Mouse (Mus musculus): ENCODE data around the gene Vegfa.
"Not testable (repeated sequence)": the region's sequence is repeated elsewhere in the genome, so short reads cannot be mapped to it uniquely, and the experiment has no call there.

The Vegfa gene

DNA sequence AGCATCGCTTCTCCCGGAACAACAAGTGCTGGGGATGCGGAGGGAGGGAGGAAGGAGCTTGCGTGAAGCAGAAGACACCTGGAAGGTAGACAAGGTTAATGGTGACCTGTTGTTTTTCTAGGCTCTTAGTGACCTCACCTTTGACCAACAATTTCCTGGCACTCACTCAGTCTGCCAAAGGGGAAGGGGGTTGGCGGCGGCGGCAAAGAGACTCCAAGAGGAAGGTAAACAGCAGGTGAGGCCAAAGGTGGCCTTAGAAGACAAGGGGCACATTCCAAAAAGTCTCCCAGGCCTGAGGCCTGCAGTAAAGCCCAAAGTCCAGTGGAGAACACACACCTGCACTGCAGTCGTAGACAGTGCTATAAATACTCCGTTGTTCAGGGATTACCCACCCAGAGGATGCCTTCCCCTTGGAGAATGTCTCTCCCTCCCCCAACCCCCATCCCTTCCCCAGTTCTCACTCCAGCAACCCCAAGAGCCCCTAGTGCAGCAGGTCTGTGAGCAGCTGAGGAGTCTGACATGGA is 35.2 kb downstream of the Vegfa start:
- DNase-seq (ENCODE audit: low spot score), result no peak

DNA sequence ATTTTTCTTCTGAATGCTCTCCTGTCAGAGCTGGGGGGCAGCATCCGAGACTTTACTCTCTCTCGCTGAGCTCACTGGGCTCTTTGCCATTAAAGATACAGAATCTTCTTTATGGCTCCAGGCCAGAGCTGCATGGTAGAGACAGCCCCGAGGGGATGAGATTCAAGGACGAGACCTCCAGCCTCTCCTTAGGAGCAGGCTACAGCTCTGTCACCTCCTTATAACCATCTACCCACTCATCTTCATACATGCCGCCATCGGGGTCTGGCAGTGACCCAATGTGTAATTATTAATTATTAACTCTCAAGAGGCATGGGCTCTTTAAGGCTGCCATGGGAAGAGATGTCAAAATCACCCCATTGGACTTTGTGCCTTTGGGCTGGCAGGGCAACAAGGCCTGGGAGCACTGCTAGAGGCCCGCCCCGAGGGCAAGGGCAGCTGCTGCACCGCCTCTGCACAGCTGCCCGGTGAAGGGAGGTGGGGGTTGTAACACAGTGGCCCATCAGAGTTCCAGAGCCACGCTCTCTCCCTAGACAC is 37.8 kb downstream of the Vegfa start:
- DNase-seq (ENCODE audit: low spot score), result no peak

DNA sequence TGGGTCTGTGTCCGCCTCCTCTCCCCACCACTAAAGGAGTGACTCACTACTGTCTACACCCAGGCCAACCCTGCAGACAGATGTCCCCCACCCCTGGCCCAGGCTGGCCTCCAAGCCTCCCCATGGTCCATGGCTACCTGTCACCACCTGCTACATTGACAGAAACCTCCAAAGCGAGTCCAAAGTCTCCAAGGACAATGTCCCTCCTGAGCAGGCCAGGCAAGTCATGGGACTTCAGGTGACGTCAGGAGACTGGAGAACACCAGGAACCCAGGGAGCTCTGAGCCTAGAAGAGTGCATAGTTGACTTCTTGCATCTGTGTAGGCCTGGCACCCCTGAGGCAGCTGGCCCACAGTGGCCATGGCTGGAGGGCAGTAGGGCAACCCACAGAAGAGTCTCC is 45.3 kb downstream of the Vegfa start:
- no peak for DNase-seq (ENCODE audit: low spot score)

DNA sequence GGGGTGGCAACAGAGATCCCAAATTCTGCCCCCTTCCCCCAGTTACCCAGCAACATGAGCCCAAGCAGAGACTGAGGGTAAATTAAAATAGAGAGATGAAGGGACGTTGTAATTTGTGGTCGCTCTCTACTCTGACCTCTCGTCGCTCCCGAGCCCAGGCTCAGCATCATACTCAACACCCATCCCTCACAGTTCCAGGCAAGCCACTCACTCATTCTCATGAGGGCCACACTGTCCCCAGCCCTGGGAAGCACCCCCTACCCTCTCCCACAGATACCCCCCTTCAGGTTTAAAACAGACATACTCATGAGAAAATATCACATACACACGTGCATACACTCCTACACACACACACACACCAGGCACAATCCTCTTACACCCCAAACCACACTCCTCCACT is 45.8 kb downstream of the Vegfa start:
- no peak for DNase-seq (ENCODE audit: low spot score)

DNA sequence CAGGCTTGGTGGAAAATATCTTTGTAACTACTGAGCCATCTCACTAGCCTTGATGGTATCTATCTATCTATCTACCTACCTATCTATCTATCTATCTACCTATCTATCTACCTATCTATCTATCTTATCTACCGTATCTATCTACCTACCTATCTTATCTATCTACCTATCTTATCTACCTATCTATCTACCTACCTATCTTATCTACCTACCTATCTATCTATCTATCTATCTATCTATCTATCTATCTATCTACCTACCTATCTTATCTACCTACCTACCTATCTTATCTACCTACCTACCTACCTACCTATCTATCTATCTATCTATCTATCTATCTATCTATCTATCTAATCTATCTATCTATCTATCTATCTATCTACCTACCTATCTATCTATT is 49.0 kb downstream of the Vegfa start:
- not testable (repeated sequence) for DNase-seq (ENCODE audit: low spot score)

DNA sequence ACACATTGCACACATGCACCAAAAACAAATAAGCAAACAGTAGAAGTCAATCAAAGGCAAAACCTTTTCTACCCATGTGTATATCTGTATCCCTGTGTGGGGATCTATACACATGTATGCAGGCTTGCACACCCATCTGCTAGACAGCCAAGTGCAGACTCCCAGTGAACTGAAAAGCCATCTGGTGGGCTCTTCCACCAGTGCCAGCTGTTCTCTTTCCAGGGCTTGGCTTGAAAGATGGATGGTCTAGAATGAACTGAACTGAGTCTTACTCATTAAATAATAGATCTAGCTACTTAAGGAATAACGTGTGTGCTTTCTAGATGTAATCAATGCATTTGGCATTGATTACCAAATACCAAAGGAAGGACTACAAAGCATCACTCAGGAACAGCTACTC is 50.3 kb downstream of the Vegfa start:
- no peak for DNase-seq (ENCODE audit: low spot score)

DNA sequence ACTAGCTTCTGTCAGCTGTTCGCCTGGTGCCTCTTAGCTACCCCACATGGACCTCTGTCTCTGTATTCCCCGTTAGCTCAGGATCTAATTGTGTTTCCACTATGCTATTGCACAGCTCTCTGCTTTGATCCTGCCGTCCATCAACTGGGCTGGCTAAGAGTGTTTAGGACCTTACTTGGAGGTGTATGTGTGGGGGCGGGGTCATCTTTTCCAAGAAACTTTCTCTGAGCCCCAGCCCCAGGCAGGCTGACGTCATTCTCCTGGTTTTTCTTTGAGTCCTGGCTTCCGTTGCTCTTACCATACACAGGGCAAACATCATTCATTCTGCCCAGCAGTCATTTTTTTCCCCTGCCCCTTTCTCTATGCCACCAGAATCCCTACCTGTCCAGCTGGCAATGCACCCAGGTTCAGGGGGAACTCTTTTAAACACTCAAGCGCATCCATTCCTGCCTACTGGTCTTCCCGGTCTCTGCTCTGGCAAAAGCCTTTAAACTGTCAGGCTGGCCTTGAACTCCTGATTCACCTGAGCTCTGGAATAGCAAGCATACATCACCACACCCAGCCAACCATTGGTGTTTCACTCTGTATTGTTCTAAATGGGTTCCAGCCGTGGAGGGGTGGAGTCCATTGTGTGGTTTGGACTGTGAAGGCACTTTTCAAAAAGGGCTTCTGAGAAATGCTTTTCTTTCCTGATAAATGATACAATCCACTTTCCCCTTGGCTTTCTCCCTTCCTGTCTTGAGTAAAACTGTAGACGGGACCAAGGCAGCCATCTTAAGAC is 53.0 kb downstream of the Vegfa start:
- DNase-seq (ENCODE audit: low spot score), result no peak

DNA sequence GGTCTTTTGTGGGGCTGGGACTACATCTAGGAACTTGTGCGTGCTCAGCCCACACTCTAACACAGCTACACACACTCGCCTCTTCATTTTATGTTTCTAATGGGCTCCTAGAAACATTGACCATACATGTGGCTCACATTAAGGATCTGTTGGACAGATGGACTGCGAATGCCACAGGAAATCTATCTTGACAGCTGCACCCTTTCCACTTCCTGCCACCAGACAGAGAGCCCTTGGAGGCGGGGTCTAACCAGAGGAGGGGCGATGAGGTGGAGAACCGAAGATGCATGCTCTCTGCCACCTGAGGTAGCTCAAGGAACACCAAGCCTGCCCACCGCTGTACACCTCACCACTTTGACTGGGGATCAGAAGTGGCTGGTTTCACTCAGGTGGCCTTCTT is 57.7 kb downstream of the Vegfa start:
- DNase-seq (ENCODE audit: low spot score), result no peak

DNA sequence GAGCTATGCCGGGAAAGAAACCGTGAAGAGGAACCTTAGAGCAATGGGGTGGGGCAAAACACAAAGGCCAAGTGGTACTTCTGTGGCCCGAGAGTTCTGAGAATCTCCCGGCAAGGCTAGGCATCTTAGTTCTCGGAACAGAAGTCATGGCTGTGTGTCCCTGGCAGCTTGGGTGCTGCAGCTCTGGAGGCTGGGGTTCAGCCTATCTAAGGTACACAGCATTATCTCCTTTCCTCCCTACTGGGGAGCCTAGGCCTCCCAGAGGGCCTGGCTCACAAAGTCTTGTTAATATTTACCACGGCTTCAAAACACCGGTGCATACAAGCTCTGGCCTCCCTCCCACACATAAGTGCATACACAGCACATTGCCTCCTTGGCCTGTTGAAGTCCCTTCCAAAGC is 59.0 kb downstream of the Vegfa start:
- no peak for DNase-seq (ENCODE audit: low spot score)

DNA sequence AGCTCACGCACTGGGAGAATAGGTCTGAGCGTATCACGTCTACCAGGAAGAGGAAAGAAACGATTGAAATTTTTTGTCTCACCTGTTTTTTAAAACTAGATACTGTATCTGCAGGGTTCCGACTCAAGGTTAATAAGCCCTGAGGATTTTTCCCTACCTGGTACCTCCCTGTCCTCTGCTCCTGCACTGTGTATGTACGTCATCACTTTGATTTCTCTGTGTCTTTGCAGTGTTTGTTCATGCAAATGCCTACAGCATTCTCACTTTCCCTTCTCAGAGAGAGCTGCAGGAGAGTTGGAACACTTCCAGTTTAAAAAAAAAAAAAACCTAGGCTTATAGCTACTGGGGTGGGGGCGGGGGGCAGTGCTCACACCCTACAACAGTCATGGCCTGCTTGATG is 59.8 kb downstream of the Vegfa start:
- DNase-seq (ENCODE audit: low spot score), result no peak

DNA sequence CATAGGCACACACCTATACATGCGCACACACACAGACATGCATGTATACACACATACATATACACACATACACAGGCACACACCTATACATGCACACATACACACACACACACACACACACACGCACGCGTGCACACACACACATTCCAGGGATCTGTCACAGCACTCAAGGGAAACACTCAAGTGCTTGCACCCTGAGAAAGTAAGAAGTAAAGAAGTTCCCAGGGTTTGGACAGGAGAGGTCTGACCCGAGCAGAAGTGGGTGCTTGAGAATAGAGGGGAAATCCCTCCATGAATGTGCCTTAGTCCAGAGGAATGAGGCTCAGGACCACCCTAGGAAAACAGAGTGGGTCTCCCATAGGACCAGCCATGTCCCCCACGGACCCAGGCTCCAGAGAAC is 60.4 kb downstream of the Vegfa start:
- no peak for DNase-seq (ENCODE audit: low spot score)

DNA sequence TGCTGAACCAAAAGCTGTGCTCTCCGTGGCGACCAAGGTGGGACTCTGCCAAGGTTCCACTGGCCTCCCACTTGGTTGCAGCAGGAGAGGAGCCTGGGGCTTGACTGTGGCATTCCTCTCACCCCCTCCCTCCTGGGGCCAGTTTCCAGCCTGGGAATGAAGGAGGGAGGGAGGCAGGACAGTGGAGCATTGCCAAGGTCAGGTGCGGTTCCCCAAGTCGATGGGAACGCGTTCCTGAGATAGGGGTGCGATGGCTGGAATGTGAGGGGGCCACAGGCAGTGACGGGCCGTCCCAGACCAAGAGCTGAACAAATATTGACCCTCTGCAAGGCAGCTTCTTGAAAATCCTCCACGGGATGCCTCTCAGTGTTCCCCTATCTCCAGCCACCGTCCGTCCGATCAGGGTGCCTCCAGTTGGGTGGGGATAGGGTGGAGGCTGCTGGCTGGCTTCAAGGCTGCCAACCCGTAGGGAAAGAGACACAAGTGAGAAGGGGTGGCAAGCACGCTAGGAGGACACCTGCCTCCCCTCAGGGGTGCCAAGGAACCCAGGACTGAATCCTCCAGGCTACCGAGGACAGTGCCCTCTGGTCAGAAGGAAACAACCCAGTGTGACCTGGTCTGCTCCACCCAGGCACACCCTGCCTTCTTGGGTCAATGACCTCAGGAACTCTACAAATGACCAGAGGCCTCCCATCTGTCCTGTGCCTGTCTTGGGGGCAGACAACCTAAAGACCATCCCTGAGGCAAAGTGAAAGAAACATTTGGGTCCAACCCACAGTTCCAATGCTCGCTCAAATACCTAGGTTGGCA is 61.2 kb downstream of the Vegfa start:
- DNase-seq (ENCODE audit: low spot score), result no peak

DNA sequence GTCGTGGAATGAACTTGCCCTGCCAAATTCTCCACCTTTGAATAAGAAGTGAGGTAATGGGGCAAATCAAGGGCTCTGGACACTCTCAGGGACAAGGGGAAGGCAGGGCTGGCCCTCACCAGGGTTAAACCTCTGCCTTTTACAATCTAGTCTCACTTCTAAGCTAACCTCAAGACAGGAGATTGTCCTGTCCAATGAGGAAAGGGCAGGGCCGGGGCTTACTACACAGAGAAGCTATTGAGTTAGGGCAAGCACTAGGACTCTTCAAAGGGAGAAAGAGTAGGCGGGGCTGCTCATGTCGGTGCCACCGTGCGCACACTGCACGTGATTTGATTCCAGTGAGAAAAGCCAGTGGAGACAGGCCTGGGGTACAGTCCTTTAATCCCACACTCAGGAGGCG is 62.6 kb downstream of the Vegfa start:
- no peak for DNase-seq (ENCODE audit: low spot score)

DNA sequence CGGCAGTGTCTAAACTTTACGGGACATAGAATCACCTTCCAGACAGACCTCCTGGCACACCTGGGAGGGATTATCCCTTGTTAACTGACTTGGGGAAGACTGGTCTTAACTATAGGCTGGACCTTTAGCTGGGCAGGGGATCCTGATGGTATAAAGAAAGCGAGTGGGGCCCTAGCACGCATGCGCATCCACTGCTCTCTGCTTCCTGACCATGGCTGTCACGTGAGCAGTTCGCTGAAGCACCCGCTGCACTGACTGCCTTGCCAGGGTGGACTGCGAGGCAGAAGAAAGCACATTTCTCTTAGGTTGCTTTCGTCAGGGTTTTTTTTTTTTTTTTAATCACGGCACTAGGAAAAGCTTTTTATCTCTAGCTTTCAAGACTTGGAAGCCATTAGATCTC is 63.8 kb downstream of the Vegfa start:
- no peak for DNase-seq (ENCODE audit: low spot score)
